Mouse (Mus musculus) kidney, postnatal 14 days (tissue): ENCODE data around the gene Tex2.

Experiments used
- DNase-seq: peaks from one replicate; pipeline ENCODE4 v3.0.0; 2022; ENCODE audit warnings: mixed read lengths

Tex2 gene

GRCm38 (mm10) chr11:106542385-106542784, 70.8 kb downstream of the Tex2 start:
- DNase-seq = no peak

- no peak for DNase-seq
Measured at GRCm38 (mm10) chr11:106540506-106541268, 72.5 kb downstream of the Tex2 start.

- DNase-seq = no peak
Measured at GRCm38 (mm10) chr11:106536253-106536912, 76.8 kb downstream of the Tex2 start.

- DNase-seq = no peak
Measured at GRCm38 (mm10) chr11:106535660-106536252, 77.5 kb downstream of the Tex2 start.

GRCm38 (mm10) chr11:106532248-106532790, 80.9 kb downstream of the Tex2 start:
- no peak for DNase-seq

GRCm38 (mm10) chr11:106529786-106530185, 83.4 kb downstream of the Tex2 start:
- peak; percentile 43 for DNase-seq

- no peak for DNase-seq
Measured at GRCm38 (mm10) chr11:106529113-106529512, 84.1 kb downstream of the Tex2 start.

- DNase-seq = no peak
Measured at GRCm38 (mm10) chr11:106527926-106528325, 85.3 kb downstream of the Tex2 start.

- no peak for DNase-seq
Measured at GRCm38 (mm10) chr11:106527147-106527821, 85.9 kb downstream of the Tex2 start.

GRCm38 (mm10) chr11:106522538-106522937, 90.7 kb downstream of the Tex2 start:
- DNase-seq = no peak

- no peak for DNase-seq
Measured at GRCm38 (mm10) chr11:106521612-106522011, 91.6 kb downstream of the Tex2 start.

GRCm38 (mm10) chr11:106520404-106520803, 92.8 kb downstream of the Tex2 start:
- no peak for DNase-seq

GRCm38 (mm10) chr11:106519519-106519918, 93.7 kb downstream of the Tex2 start:
- DNase-seq = no peak

- no peak for DNase-seq
Measured at GRCm38 (mm10) chr11:106518391-106518790, 94.8 kb downstream of the Tex2 start.

- no peak for DNase-seq
Measured at GRCm38 (mm10) chr11:106515079-106515745, 98.0 kb downstream of the Tex2 start.

- peak; percentile 61 for DNase-seq
Measured at GRCm38 (mm10) chr11:106514446-106514845, 98.8 kb downstream of the Tex2 start.

GRCm38 (mm10) chr11:106513166-106513565, 100.1 kb downstream of the Tex2 start:
- DNase-seq = peak; percentile 76

- DNase-seq = no peak
Measured at GRCm38 (mm10) chr11:106512006-106512390, 101.2 kb downstream of the Tex2 start.

- DNase-seq = no peak
Measured at GRCm38 (mm10) chr11:106511236-106512005, 101.8 kb downstream of the Tex2 start.

GRCm38 (mm10) chr11:106507638-106508037, 105.6 kb downstream of the Tex2 start:
- DNase-seq = no peak

- DNase-seq = no peak
Measured at GRCm38 (mm10) chr11:106506211-106506610, 107.0 kb downstream of the Tex2 start.

- no peak for DNase-seq
Measured at GRCm38 (mm10) chr11:106504129-106504528, 109.1 kb downstream of the Tex2 start.
